ENCODE assay signal across 15 mouse cellular contexts in genomic region chr13:14519605-14520004, GRCm38 (mm10). TPM values are rescaled to one million over a fixed set of nuclear protein-coding genes. Genes with fewer than 3 reads are reported as not detected.
DNase-seq lines count a peak whose midpoint lies in the region; ATAC-seq and TF ChIP-seq lines count a peak whose summit lies in the region.
"Had no signal": no experiment of that assay in that cellular context is flagged by ENCODE, and none has a peak within 500 bp of the region (broad histone marks: within the 10 kb centered on the region; RNA-seq: fewer than 3 reads in every experiment).

No protein-coding gene starts in this region.

- H3K36me3 ChIP-seq in hindbrain, embryonic 13.5 days: no peaks in the 10 kb centered on the region
- no peaks in the 10 kb centered on the region for H3K36me3 ChIP-seq in hindbrain, embryonic 11.5 days (ENCODE audit: control insufficient read depth, insufficient read depth, low read length)
- H3K36me3 ChIP-seq in G1E (replicated peaks): peaks cover 11% of the 10 kb centered on the region
- H3K36me3 ChIP-seq in midbrain, embryonic 14.5 days (ENCODE audit: control insufficient read depth, insufficient read depth, low read length): no peaks in the 10 kb centered on the region
- H3K36me3 ChIP-seq in liver, embryonic 11.5 days (ENCODE audit: control insufficient read depth, insufficient read depth, low read length): no peaks in the 10 kb centered on the region
- H3K36me3 ChIP-seq: embryonic facial prominence, embryonic 15.5 days had no signal

- no peak for DNase-seq in hindbrain, embryonic 11.5 days (ENCODE audit: low spot score)
- DNase-seq in G1E (ENCODE audit: low spot score): no peak
- DNase-seq in brain, adult 2 months (ENCODE audit: low read depth, low spot score): peak; percentile 57
- DNase-seq in midbrain, embryonic 14.5 days: no peak
- DNase-seq in liver, embryonic 11.5 days (ENCODE audit: low spot score): no peak
- no peak for DNase-seq in right cerebral cortex, postnatal 36 days (ENCODE audit: low spot score in 2 of 2)
- DNase-seq: cerebellum, adult 9-11 months; embryo, embryonic 11 days; gastrocnemius, postnatal 14 days; liver; lung, adult 18-20 months; thymus, postnatal 4 days had no signal

- no peak overlapping the region for H3K9ac ChIP-seq in hindbrain, embryonic 13.5 days
- H3K9ac ChIP-seq in hindbrain, embryonic 11.5 days (ENCODE audit: low read depth, low read length): no peak overlapping the region
- no peak overlapping the region for H3K9ac ChIP-seq in midbrain, embryonic 14.5 days (replicated peaks; ENCODE audit: low read length)
- H3K9ac ChIP-seq in liver, embryonic 11.5 days (ENCODE audit: low read depth, low read length): no peak overlapping the region
- H3K9ac ChIP-seq: embryonic facial prominence, embryonic 15.5 days had no signal

- H3K4me3 ChIP-seq in hindbrain, embryonic 13.5 days: peak overlapping the region; percentile 75
- H3K4me3 ChIP-seq in hindbrain, embryonic 11.5 days (ENCODE audit: low read depth, low read length): no peak overlapping the region
- H3K4me3 ChIP-seq in G1E (ENCODE audit: low read depth, low read length): peak overlapping the region; percentile 90
- H3K4me3 ChIP-seq in midbrain, embryonic 14.5 days (replicated peaks; ENCODE audit: low read depth, low read length): peak overlapping the region; percentile 74
- H3K4me3 ChIP-seq in liver, embryonic 11.5 days (ENCODE audit: low read depth, low read length): no peak overlapping the region
- H3K4me3 ChIP-seq: embryonic facial prominence, embryonic 15.5 days had no signal

- peak overlapping the region; percentile 67 for H3K4me2 ChIP-seq in hindbrain, embryonic 13.5 days
- H3K4me2 ChIP-seq in hindbrain, embryonic 11.5 days (replicated peaks; ENCODE audit: low read depth, low read length): no peak overlapping the region
- H3K4me2 ChIP-seq in midbrain, embryonic 14.5 days (ENCODE audit: low read length): peak overlapping the region; percentile 59
- no peak overlapping the region for H3K4me2 ChIP-seq in liver, embryonic 11.5 days
- H3K4me2 ChIP-seq: embryonic facial prominence, embryonic 15.5 days had no signal

- no peak for ATAC-seq in hindbrain, embryonic 13.5 days (ENCODE audit: low FRiP score)
- ATAC-seq in hindbrain, embryonic 11.5 days (ENCODE audit: low FRiP score): no peak
- ATAC-seq in G1E (ENCODE audit: extremely low read depth, insufficient number of reproducible peaks, low FRiP score, poor library complexity, severe bottlenecking): no peak
- no peak for ATAC-seq in midbrain, embryonic 14.5 days (ENCODE audit: low FRiP score, low TSS enrichment)
- no peak for ATAC-seq in liver, embryonic 11.5 days (replicated peaks; ENCODE audit: low FRiP score)

- no peak overlapping the region for H3K27ac ChIP-seq in hindbrain, embryonic 13.5 days
- no peak overlapping the region for H3K27ac ChIP-seq in hindbrain, embryonic 11.5 days (ENCODE audit: low read depth, low read length)
- no peak overlapping the region for H3K27ac ChIP-seq in midbrain, embryonic 14.5 days (replicated peaks; ENCODE audit: low read depth, low read length)
- no peak overlapping the region for H3K27ac ChIP-seq in liver, embryonic 11.5 days (ENCODE audit: low read depth, low read length)
- H3K27ac ChIP-seq: embryonic facial prominence, embryonic 15.5 days; kidney, postnatal 0 days had no signal

- no peaks in the 10 kb centered on the region for H3K27me3 ChIP-seq in hindbrain, embryonic 13.5 days
- H3K27me3 ChIP-seq in hindbrain, embryonic 11.5 days (ENCODE audit: control insufficient read depth, insufficient read depth, low read length): no peaks in the 10 kb centered on the region
- no peaks in the 10 kb centered on the region for H3K27me3 ChIP-seq in G1E (ENCODE audit: insufficient read depth, low read length)
- H3K27me3 ChIP-seq in midbrain, embryonic 14.5 days (ENCODE audit: control insufficient read depth, insufficient read depth, low read length): no peaks in the 10 kb centered on the region
- peaks cover 17% of the 10 kb centered on the region for H3K27me3 ChIP-seq in liver, embryonic 11.5 days (replicated peaks; ENCODE audit: control insufficient read depth, insufficient read depth, low read length)

- TF ChIP-seq CTCF in G1E (IDR thresholded peaks at IDR 0.05; ENCODE audit: low read depth, low read length): no peak

- H3K4me1 ChIP-seq in hindbrain, embryonic 13.5 days (replicated peaks): peaks cover 33% of the 10 kb centered on the region
- no peaks in the 10 kb centered on the region for H3K4me1 ChIP-seq in hindbrain, embryonic 11.5 days (replicated peaks; ENCODE audit: control insufficient read depth, insufficient read depth, low read length)
- H3K4me1 ChIP-seq in G1E (ENCODE audit: insufficient read depth, low read depth, low read length): peaks cover 71% of the 10 kb centered on the region
- peaks cover 15% of the 10 kb centered on the region for H3K4me1 ChIP-seq in midbrain, embryonic 14.5 days (ENCODE audit: control insufficient read depth, insufficient read depth, low read length)
- peaks cover 10% of the 10 kb centered on the region for H3K4me1 ChIP-seq in liver, embryonic 11.5 days (replicated peaks; ENCODE audit: control insufficient read depth, insufficient read depth, low read length)

- H3K9me3 ChIP-seq in hindbrain, embryonic 13.5 days: no peaks in the 10 kb centered on the region
- H3K9me3 ChIP-seq in hindbrain, embryonic 11.5 days (ENCODE audit: control insufficient read depth, low read length): no peaks in the 10 kb centered on the region
- H3K9me3 ChIP-seq in G1E (replicated peaks): peaks cover 11% of the 10 kb centered on the region; the same call in 1 of the 2 replicates
- no peaks in the 10 kb centered on the region for H3K9me3 ChIP-seq in midbrain, embryonic 14.5 days (ENCODE audit: control insufficient read depth, low read length)
- H3K9me3 ChIP-seq in liver, embryonic 11.5 days (ENCODE audit: control insufficient read depth, low read length): no peaks in the 10 kb centered on the region
- H3K9me3 ChIP-seq: embryonic facial prominence, embryonic 15.5 days had no signal

- 83% methylated on average over 3 of the region's 3 CpGs for WGBS in hindbrain, embryonic 13.5 days
- 75% methylated on average over 3 of the region's 3 CpGs for WGBS in hindbrain, embryonic 11.5 days
- 86% methylated on average over 3 of the region's 3 CpGs for WGBS in midbrain, embryonic 14.5 days
- WGBS in liver, embryonic 11.5 days: 71% methylated on average over 3 of the region's 3 CpGs

RNA-seq across cellular contexts. Expression of gene Hecw1, which starts 3.4 kb away (rescaled TPM):
- polyA plus RNA-seq in hindbrain, embryonic 13.5 days (2015; fragmentation: Nextera tagmentation; extraction: Ambion mirVana): 39.2 and 41.4 TPM in 2 replicates
- polyA plus RNA-seq in hindbrain, embryonic 11.5 days (2014; fragmentation: Nextera tagmentation; extraction: Ambion mirVana): 11.2 and 12.8 TPM in 2 replicates
- total RNA-seq in G1E (2014; fragmentation: Nextera tagmentation) (101 and 107 TPM in 2 replicates), G1E (2017) (30.4 and 40.3 TPM in 2 replicates)
- polyA plus RNA-seq in G1E (2012): 7.7 and 10.7 TPM in 2 replicates
- polyA plus RNA-seq in midbrain, embryonic 14.5 days (2014; fragmentation: Nextera tagmentation; extraction: Ambion mirVana): 41.5 and 43.0 TPM in 2 replicates
- polyA plus RNA-seq in liver, embryonic 11.5 days (2014; fragmentation: Nextera tagmentation; extraction: Ambion mirVana): 0.15 and 0.44 TPM in 2 replicates

Comparison
In these comparisons a context has a peak if more than half of its experiments do, and no peak if none do; other contexts are left out.
1. H3K4me2 ChIP-seq: peak in hindbrain, embryonic 13.5 days (single experiment) and midbrain, embryonic 14.5 days (single experiment); none in hindbrain, embryonic 11.5 days (single experiment) and liver, embryonic 11.5 days (single experiment).
2. H3K4me3 ChIP-seq: peak in hindbrain, embryonic 13.5 days (single experiment), G1E (single experiment) and midbrain, embryonic 14.5 days (single experiment); none in hindbrain, embryonic 11.5 days (single experiment) and liver, embryonic 11.5 days (single experiment).